Mouse (Mus musculus) kidney, embryonic 15.5 days (tissue): ENCODE measurements around the gene Foxo4. TPM values are rescaled to one million over a fixed set of nuclear protein-coding genes. Genes with fewer than 3 reads are reported as not detected.

Experiments used
- ATAC-seq: fragments of 200-750 bp; cut with Nextera tagmentation; replicated peaks from 2 replicates; pipeline ENCODE4 v1.8.0; 2017; ENCODE audit warnings: moderate TSS enrichment; ENCODE audit not compliant: low FRiP score
- H3K27ac ChIP-seq: fragments of 300-500 bp; sonication (generic); 2 replicates; pipeline ENCODE4 v1.5.1; 2015; ENCODE audit warnings: mild to moderate bottlenecking, inconsistent platforms
- H3K27me3 ChIP-seq: fragments of 300-500 bp; sonication (generic); 2 replicates; pipeline ENCODE4 v1.6.1; 2015; ENCODE audit warnings: inconsistent platforms
- H3K36me3 ChIP-seq: fragments of 300-500 bp; sonication (generic); 2 replicates; pipeline ENCODE4 v1.6.1; 2015; ENCODE audit warnings: inconsistent platforms
- H3K4me1 ChIP-seq: fragments of 300-500 bp; sonication (generic); 2 replicates; pipeline ENCODE4 v1.6.1; 2015; ENCODE audit warnings: inconsistent platforms
- H3K4me2 ChIP-seq: fragments of 300-500 bp; sonication (generic); 2 replicates; pipeline ENCODE4 v1.6.1; 2015; ENCODE audit warnings: moderate library complexity, mild to moderate bottlenecking, inconsistent platforms
- H3K4me3 ChIP-seq: fragments of 300-500 bp; sonication (generic); replicated peaks from 2 replicates; pipeline ENCODE4 v1.5.1; 2015; ENCODE audit warnings: mild to moderate bottlenecking, inconsistent platforms
- H3K9ac ChIP-seq: fragments of 300-500 bp; sonication (generic); 2 replicates; pipeline ENCODE4 v1.6.1; 2015; ENCODE audit warnings: mild to moderate bottlenecking, inconsistent platforms
- H3K9me3 ChIP-seq: fragments of 300-500 bp; sonication (generic); replicated peaks from 2 replicates; pipeline ENCODE4 v1.6.1; 2016; ENCODE audit warnings: inconsistent platforms
- WGBS: fragments of 180-500 bp; shearing (Covaris S2); methylation state at CpG from one replicate; pipeline ENCODE4 v1.1.7; 2015; ENCODE audit warnings: mixed read lengths; 5-methylcytosine and 5-hydroxymethylcytosine counted together
- polyA plus RNA-seq: library from polyadenylated mRNA; unstranded; fragments of >200 nt; fragmentation: Nextera tagmentation; extraction: Ambion mirVana; gene quantifications from 2 replicates; pipeline ENCODE4 v1.2.1, GENCODE M21; 2015

Gene Foxo4
- polyA plus RNA-seq, 1 experiment from 2014 or later: 3.2 TPM

GRCm38 (mm10) chrX:101299473-101300426, 45.4 kb downstream of the Foxo4 start:
- Histone ChIP-seq H3K9ac (peak overlapping the region; percentile 33; the same call in 1 of the 2 replicates), H3K4me2 (peak overlapping the region; percentile 59), H3K27ac (no peak overlapping the region), H3K36me3 (peaks cover 30% of the 10 kb centered on the region), H3K9me3 (no peaks in the 10 kb centered on the region), H3K27me3 (peaks cover 37% of the 10 kb centered on the region), H3K4me1 (0 out of 2 replicates have a peak, but pooled peaks cover 3% of the 10 kb centered on the region), H3K4me3 (peak overlapping the region; percentile 38)
- ATAC-seq: peak; percentile 57
- WGBS: 32% methylated on average over 9 of the region's 13 CpGs

GRCm38 (mm10) chrX:101300427-101301030, 46.2 kb downstream of the Foxo4 start:
- no peak overlapping the region for H3K9ac ChIP-seq
- no peaks in the 10 kb centered on the region for H3K9me3 ChIP-seq
- 0 out of 2 replicates have a peak overlapping the region, but pooled peaks have one; percentile 27 for H3K27ac ChIP-seq
- peaks cover 38% of the 10 kb centered on the region for H3K27me3 ChIP-seq
- peaks cover 22% of the 10 kb centered on the region for H3K36me3 ChIP-seq
- peak overlapping the region; percentile 59 for H3K4me2 ChIP-seq
- 42% methylated on average over 13 of the region's 13 CpGs for WGBS
- no peak for ATAC-seq
- H3K4me3 ChIP-seq: peak overlapping the region; percentile 38
- 0 out of 2 replicates have a peak, but pooled peaks cover 3% of the 10 kb centered on the region for H3K4me1 ChIP-seq

- no peak overlapping the region for H3K4me2 ChIP-seq
- H3K36me3 ChIP-seq: peaks cover 12% of the 10 kb centered on the region; the same call in 1 of the 2 replicates
- no peak overlapping the region for H3K4me3 ChIP-seq
- no peak overlapping the region for H3K9ac ChIP-seq
- H3K27ac ChIP-seq: no peak overlapping the region
- H3K4me1 ChIP-seq: 0 out of 2 replicates have a peak, but pooled peaks cover 3% of the 10 kb centered on the region
- 87% methylated on average over 9 of the region's 9 CpGs for WGBS
- H3K27me3 ChIP-seq: peaks cover 46% of the 10 kb centered on the region
- no peaks in the 10 kb centered on the region for H3K9me3 ChIP-seq
- no peak for ATAC-seq
Observed at GRCm38 (mm10) chrX:101301654-101302053, 47.3 kb downstream of the Foxo4 start.

- Histone ChIP-seq H3K27me3 (peaks cover 41% of the 10 kb centered on the region), H3K27ac (no peak overlapping the region)
Observed at GRCm38 (mm10) chrX:101304646-101305045, 50.3 kb downstream of the Foxo4 start.

GRCm38 (mm10) chrX:101309299-101309698, 55.0 kb downstream of the Foxo4 start:
- Histone ChIP-seq H3K27me3 (peaks cover 50% of the 10 kb centered on the region), H3K9me3 (no peaks in the 10 kb centered on the region), H3K4me3 (no peak overlapping the region), H3K4me1 (no peaks in the 10 kb centered on the region), H3K4me2 (no peak overlapping the region), H3K36me3 (no peaks in the 10 kb centered on the region), H3K27ac (no peak overlapping the region), H3K9ac (no peak overlapping the region)
- no peak for ATAC-seq
- WGBS: 76% methylated on average over 5 of the region's 5 CpGs

More at GRCm38 (mm10) chrX:101304646-101305045, 50.3 kb downstream of the Foxo4 start:
- no peak overlapping the region for H3K4me2 ChIP-seq
- no peak for ATAC-seq
- no peak overlapping the region for H3K4me3 ChIP-seq
- H3K4me1 ChIP-seq: no peaks in the 10 kb centered on the region
- 67% methylated on average over 2 of the region's 2 CpGs for WGBS
- H3K9ac ChIP-seq: no peak overlapping the region
- H3K36me3 ChIP-seq: no peaks in the 10 kb centered on the region
- H3K9me3 ChIP-seq: no peaks in the 10 kb centered on the region

Other genes with a start within 250 kb of the Foxo4 start
- gene Tex11, start 194.9 kb upstream of the Foxo4 start, polyA plus RNA-seq: 0.06 TPM in 1 of 2 replicates, not detected in the other
- gene Slc7a3, start 168.5 kb upstream of the Foxo4 start, polyA plus RNA-seq: 1.7 and 2.1 TPM in 2 replicates
- 53.1 and 53.5 TPM in 2 replicates for gene Snx12, start 32.0 kb upstream of the Foxo4 start, polyA plus RNA-seq
- gene Gm614, start 9.5 kb downstream of the Foxo4 start, polyA plus RNA-seq: 0.23 TPM in 1 of 2 replicates, not detected in the other
- 21.1 and 22.2 TPM in 2 replicates for gene Il2rg, start 13.7 kb downstream of the Foxo4 start, polyA plus RNA-seq
- not detected in 2 replicates for gene Gm20489, start 14.5 kb downstream of the Foxo4 start, polyA plus RNA-seq
- 32.3 and 35.6 TPM in 2 replicates for gene Med12, start 19.5 kb downstream of the Foxo4 start, polyA plus RNA-seq
- gene Nlgn3, start 44.6 kb downstream of the Foxo4 start, polyA plus RNA-seq: 4.8 and 5.3 TPM in 2 replicates
- 20.0 and 21.4 TPM in 2 replicates for gene Gjb1, start 121.8 kb downstream of the Foxo4 start, polyA plus RNA-seq
- gene Zmym3, start 166.3 kb downstream of the Foxo4 start, polyA plus RNA-seq: 26.8 and 27.7 TPM in 2 replicates
- 464 and 466 TPM in 2 replicates for gene Nono, start 174.8 kb downstream of the Foxo4 start, polyA plus RNA-seq
- gene Itgb1bp2, start 194.6 kb downstream of the Foxo4 start, polyA plus RNA-seq: 7.6 and 11.9 TPM in 2 replicates